Mouse (Mus musculus) heart, embryonic 14.5 days (tissue): Measurements from ENCODE around the gene Hmgxb4. TPM values are rescaled to one million over a fixed set of nuclear protein-coding genes. Genes with fewer than 3 reads are reported as not detected.

ENCODE experiments used
- ATAC-seq: fragments of 200-750 bp; cut with Nextera tagmentation; 2 replicates; pipeline ENCODE4 v1.8.0; 2017; ENCODE audit warnings: low read depth, moderate TSS enrichment; ENCODE audit not compliant: insufficient number of reproducible peaks, insufficient read depth, low FRiP score
- H3K27ac ChIP-seq, 2 experiments: fragments of 200-500 bp in 1 of 2; fragments of 300-500 bp in 1 of 2; sonication (generic) in 1 of 2; replicated peaks in 1 of 2; 2 replicates each; pipeline ENCODE4 v1.5.1; 2012 to 2014; ENCODE audit warnings: low read depth in 2 of 2, low read length in 2 of 2, control low read depth in 1 of 2, mild to moderate bottlenecking in 1 of 2, mixed read lengths in 1 of 2; ENCODE audit not compliant: control insufficient read depth in 1 of 2, insufficient read depth in 1 of 2
- H3K27me3 ChIP-seq: fragments of 300-500 bp; sonication (generic); 2 replicates; pipeline ENCODE4 v1.6.1; 2014; ENCODE audit warnings: mild to moderate bottlenecking, low read length, control low read depth; ENCODE audit not compliant: control insufficient read depth, insufficient read depth
- H3K36me3 ChIP-seq: fragments of 300-500 bp; sonication (generic); 2 replicates; pipeline ENCODE4 v1.6.1; 2014; ENCODE audit warnings: mild to moderate bottlenecking, control low read depth, low read length, mixed read lengths; ENCODE audit not compliant: control insufficient read depth, insufficient read depth
- H3K4me1 ChIP-seq, 2 experiments: fragments of 200-500 bp in 1 of 2; fragments of 300-500 bp in 1 of 2; sonication (generic) in 1 of 2; 2 replicates each; pipeline ENCODE4 v1.6.1; 2012 to 2014; ENCODE audit warnings: low read length in 2 of 2, control low read depth in 1 of 2, mixed read lengths in 1 of 2; ENCODE audit not compliant: control insufficient read depth in 2 of 2, insufficient read depth in 2 of 2
- H3K4me2 ChIP-seq: fragments of 300-500 bp; sonication (generic); 2 replicates; pipeline ENCODE4 v1.6.1; 2014; ENCODE audit warnings: mild to moderate bottlenecking, low read length
- H3K4me3 ChIP-seq, 2 experiments: fragments of 200-500 bp in 1 of 2; fragments of 300-500 bp in 1 of 2; sonication (generic) in 1 of 2; 2 replicates each; pipeline ENCODE4 v1.5.1; 2012 to 2014; ENCODE audit warnings: low read length in 2 of 2, mild to moderate bottlenecking in 2 of 2, control low read depth in 1 of 2, low read depth in 1 of 2, moderate library complexity in 1 of 2; ENCODE audit not compliant: control insufficient read depth in 1 of 2, insufficient read depth in 1 of 2
- H3K9ac ChIP-seq: fragments of 300-500 bp; sonication (generic); 2 replicates; pipeline ENCODE4 v1.6.1; 2014; ENCODE audit warnings: mild to moderate bottlenecking, low read length
- H3K9me3 ChIP-seq: fragments of 300-500 bp; sonication (generic); 2 replicates; pipeline ENCODE4 v1.6.1; 2016; ENCODE audit warnings: low read length, control low read depth; ENCODE audit not compliant: control insufficient read depth
- WGBS: fragments of 180-500 bp; shearing (Covaris S2); extraction: QIAGEN DNeasy Blood & Tissue Kit; methylation state at CpG from one replicate; pipeline ENCODE4 v1.1.7; 2014; 5-methylcytosine and 5-hydroxymethylcytosine counted together
- polyA plus RNA-seq: library from polyadenylated mRNA; unstranded; fragments of >200 nt; fragmentation: Nextera tagmentation; extraction: Ambion mirVana; gene quantifications from 2 replicates; pipeline ENCODE4 v1.2.1, GENCODE M21; 2014

Gene Hmgxb4
- polyA plus RNA-seq, 1 experiment from 2014 or later: 25.7 TPM

DNA sequence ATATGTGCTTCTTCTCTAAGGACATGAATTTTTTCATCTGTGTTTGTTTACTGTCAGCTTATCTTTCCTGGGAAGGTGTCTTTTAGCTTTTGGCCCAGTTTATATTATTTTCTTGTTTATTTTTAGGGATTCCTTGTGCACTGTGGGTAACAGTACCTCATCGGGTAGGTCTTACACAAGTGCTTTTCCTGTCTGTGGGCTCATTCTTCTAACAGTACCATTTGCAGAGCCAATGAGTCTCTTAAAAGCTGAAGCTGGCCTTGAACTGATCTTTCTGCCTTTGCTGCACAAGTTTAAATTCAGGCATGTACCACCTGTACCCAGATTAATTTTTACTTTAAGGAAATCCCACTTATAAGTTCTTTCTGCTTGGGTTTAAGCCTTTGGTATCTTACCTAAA, 23.3 kb downstream of the Hmgxb4 start:
- peaks cover 27% of the 10 kb centered on the region for H3K36me3 ChIP-seq
- ATAC-seq: no peak
- H3K27ac ChIP-seq: no peak overlapping the region
- no peak overlapping the region for H3K4me3 ChIP-seq
- H3K4me1 ChIP-seq: peaks cover 8 to 20% of the 10 kb centered on the region in 2 experiments
- no peaks in the 10 kb centered on the region for H3K27me3 ChIP-seq
- WGBS: 81% methylated on average over 1 of the region's 1 CpGs
- no peak overlapping the region for H3K4me2 ChIP-seq
- no peaks in the 10 kb centered on the region for H3K9me3 ChIP-seq
- H3K9ac ChIP-seq: no peak overlapping the region

DNA sequence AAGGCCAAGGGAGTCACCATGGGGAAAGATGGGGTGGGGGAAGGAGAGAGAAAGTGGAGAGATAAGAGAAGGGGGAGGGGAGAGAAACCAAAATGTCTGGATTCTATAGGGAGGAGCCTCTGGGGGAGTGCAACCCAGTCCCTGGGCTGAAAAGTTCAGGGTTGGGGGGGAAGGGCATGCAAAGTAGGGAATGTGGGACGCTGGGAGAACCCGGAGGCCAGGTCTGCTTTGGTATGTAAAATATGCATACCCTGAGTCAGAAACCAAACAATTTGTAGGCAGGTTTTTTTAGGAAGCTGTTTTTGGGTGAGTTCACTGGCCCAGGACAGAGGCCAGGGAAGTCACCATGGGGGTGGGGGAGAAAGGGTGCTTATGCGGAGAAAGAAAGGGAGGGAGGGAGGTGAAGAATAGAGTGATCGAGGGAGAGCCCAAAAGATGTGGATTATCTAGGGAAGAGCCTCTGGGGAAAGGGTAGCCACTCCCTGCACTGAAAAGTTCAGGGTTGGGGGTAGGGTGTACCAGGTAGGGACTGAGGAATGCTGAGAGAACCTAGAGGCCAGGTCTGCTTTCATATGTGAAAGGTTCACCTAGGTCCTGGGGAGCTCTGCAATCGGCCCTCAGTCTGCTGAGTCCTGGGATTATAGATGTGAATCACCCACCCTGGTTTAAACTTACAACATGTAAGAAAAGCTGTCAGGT, 25.3 kb downstream of the Hmgxb4 start:
- Histone ChIP-seq H3K9me3 (no peaks in the 10 kb centered on the region), H3K4me1 (peaks cover 8 to 20% of the 10 kb centered on the region in 2 experiments), H3K27me3 (no peaks in the 10 kb centered on the region), H3K4me2 (no peak overlapping the region), H3K27ac (no peak overlapping the region), H3K4me3 (no peak overlapping the region), H3K36me3 (peaks cover 47% of the 10 kb centered on the region), H3K9ac (no peak overlapping the region)
- 17% methylated on average over 5 of the region's 5 CpGs for WGBS
- ATAC-seq: no peak

- no peak overlapping the region for H3K4me3 ChIP-seq
- no peak overlapping the region for H3K4me2 ChIP-seq
- H3K36me3 ChIP-seq: peaks cover 77% of the 10 kb centered on the region
- no peaks in the 10 kb centered on the region for H3K9me3 ChIP-seq
- no peaks in the 10 kb centered on the region for H3K27me3 ChIP-seq
- no peak overlapping the region for H3K9ac ChIP-seq
- H3K4me1 ChIP-seq: no peaks in the 10 kb centered on the region
- no peak overlapping the region for H3K27ac ChIP-seq
- WGBS: 81% methylated on average over 3 of the region's 3 CpGs
- no peak for ATAC-seq
These were observed 30.6 kb downstream of the Hmgxb4 start for GRCm38 (mm10) chr8:75023660-75024316.

DNA sequence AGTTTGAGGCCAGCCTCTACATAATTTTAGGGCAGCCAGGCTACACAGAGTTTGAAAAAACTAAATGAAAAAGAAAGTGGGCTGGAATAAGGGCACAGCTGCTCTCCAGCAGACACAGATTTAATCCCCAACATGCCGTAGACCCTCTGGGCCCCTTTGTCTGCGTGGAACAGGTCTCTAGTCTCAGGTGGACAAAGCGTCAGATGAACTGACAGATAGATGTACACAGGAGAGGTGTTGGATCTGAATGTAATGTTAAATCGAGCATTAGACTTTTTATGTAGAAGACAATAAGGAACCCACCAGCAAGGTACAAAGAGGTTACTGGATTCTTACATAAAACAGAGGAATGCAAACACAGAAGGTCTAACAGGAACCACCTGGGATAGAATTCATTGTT, 32.7 kb downstream of the Hmgxb4 start:
- Histone ChIP-seq H3K9ac (no peak overlapping the region), H3K9me3 (no peaks in the 10 kb centered on the region), H3K27ac (no peak overlapping the region), H3K4me3 (no peak overlapping the region), H3K27me3 (no peaks in the 10 kb centered on the region), H3K36me3 (peaks cover 89% of the 10 kb centered on the region), H3K4me2 (no peak overlapping the region), H3K4me1 (no peaks in the 10 kb centered on the region)
- WGBS: 95% methylated on average over 4 of the region's 4 CpGs
- no peak for ATAC-seq

- Histone ChIP-seq H3K9ac (no peak overlapping the region), H3K36me3 (peaks cover 55% of the 10 kb centered on the region), H3K4me3 (no peak overlapping the region), H3K9me3 (no peaks in the 10 kb centered on the region), H3K27me3 (no peaks in the 10 kb centered on the region), H3K27ac (no peak overlapping the region), H3K4me2 (no peak overlapping the region), H3K4me1 (peaks cover 3 to 7% of the 10 kb centered on the region in 2 experiments)
- WGBS: 96% methylated on average over 3 of the region's 3 CpGs
- ATAC-seq: no peak
These were observed 37.4 kb downstream of the Hmgxb4 start for GRCm38 (mm10) chr8:75030453-75031024.

GRCm38 (mm10) chr8:75032961-75033360, 39.8 kb downstream of the Hmgxb4 start:
- Histone ChIP-seq H3K4me1 (peaks cover 9 to 14% of the 10 kb centered on the region in 2 experiments), H3K27me3 (no peaks in the 10 kb centered on the region), H3K4me2 (peak overlapping the region; percentile 83), H3K27ac (peak overlapping the region; percentile 22 to 82; a peak in 1 of 4 replicates), H3K36me3 (peaks cover 42% of the 10 kb centered on the region), H3K4me3 (peak overlapping the region; percentile 19 to 74; a peak in 3 of 4 replicates), H3K9ac (peak overlapping the region; percentile 52; the same call in 1 of the 2 replicates), H3K9me3 (no peaks in the 10 kb centered on the region)
- ATAC-seq: no peak
- WGBS: 61% methylated on average over 5 of the region's 5 CpGs

- Histone ChIP-seq H3K27ac (peak within 1 kb of the TSS; percentile 82 to 88), H3K27me3 (no peaks in the 10 kb centered on the region), H3K4me1 (peaks cover 13 to 21% of the 10 kb centered on the region in 2 experiments), H3K9ac (peak within 1 kb of the TSS; percentile 79), H3K4me2 (peak within 1 kb of the TSS; percentile 83), H3K4me3 (peak within 1 kb of the TSS; percentile 74 to 84), H3K9me3 (no peaks in the 10 kb centered on the region), H3K36me3 (peaks cover 35% of the 10 kb centered on the region)
- peak; percentile 97 for ATAC-seq
- WGBS: 0% methylated on average over 47 of the region's 62 CpGs
These were observed 40.5 kb downstream of the Hmgxb4 start, which contains the start of gene Tom1 for GRCm38 (mm10) chr8:75033511-75034243. Gene Tom1 (plus strand): TSS chr8:75033705.
